Mouse (Mus musculus): ENCODE measurements around the gene H2al1i. TPM values are rescaled to one million over a fixed set of nuclear protein-coding genes. Genes with fewer than 3 reads are reported as not detected.

H2al1i gene
- not detected in 2 replicates for polyA plus RNA-seq (2021; fragmentation: Nextera tagmentation)
- long read RNA-seq, experiment 1 = 0 reads
- long read RNA-seq, experiment 2 = 0 reads

DNA sequence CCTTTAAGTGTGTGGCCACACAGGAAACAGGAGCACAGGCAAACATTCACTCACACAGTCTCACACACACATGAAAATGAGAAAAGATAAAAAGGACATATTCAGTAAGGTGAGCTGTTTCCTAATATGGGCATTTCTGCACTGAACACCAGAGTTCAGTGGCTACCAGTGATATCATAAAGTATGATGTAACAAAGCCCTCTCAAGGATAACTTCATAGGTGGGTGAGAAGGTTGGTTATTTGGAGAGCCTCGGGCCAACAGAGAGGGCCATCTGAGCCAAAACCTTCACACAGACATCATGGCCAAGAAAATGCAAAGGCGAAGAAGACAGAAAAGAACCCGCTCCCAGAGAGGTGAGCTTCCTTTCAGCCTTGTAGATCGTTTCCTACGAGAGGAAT, at the start of gene H2al1i:
Gene H2al1i (plus strand): TSS at position 301 of the 400 bp plus-strand sequence.

DNA sequence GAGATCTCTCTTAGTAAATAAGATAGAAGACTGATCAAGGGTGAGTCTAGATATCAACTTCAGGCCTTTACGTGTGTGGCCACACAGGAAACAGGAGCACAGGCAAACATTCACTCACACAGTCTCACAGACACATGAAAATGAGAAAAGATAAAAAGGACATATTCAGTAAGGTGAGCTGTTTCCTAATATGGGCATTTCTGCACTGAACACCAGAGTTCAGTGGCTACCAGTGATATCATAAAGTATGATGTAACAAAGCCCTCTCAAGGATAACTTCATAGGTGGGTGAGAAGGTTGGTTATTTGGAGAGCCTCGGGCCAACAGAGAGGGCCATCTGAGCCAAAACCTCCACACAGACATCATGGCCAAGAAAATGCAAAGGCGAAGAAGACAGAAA, 25.5 kb upstream of the H2al1i start, which contains the start of gene H2al1a:
Gene H2al1a (plus strand): TSS at position 301 of the 400 bp plus-strand sequence.

DNA sequence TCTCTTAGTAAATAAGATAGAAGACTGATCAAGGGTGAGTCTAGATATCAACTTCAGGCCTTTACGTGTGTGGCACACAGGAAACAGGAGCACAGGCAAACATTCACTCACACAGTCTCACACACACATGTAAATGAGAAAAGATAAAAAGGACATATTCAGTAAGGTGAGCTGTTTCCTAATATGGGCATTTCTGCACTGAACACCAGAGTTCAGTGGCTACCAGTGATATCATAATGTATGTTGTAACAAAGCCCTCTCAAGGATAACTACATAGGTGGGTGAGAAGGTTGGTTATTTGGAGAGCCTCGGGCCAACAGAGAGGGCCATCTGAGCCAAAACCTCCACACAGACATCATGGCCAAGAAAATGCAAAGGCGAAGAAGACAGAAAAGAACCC, 22.3 kb upstream of the H2al1i start, which contains the start of gene H2al1b:
Gene H2al1b (plus strand): TSS at position 301 of the 400 bp plus-strand sequence.

DNA sequence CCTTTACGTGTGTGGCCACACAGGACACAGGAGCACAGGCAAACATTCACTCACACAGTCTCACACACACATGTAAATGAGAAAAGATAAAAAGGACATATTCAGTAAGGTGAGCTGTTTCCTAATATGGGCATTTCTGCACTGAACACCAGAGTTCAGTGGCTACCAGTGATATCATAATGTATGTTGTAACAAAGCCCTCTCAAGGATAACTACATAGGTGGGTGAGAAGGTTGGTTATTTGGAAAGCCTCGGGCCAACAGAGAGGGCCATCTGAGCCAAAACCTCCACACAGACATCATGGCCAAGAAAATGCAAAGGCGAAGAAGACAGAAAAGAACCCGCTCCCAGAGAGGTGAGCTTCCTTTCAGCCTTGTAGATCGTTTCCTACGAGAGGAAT, 19.1 kb upstream of the H2al1i start, which contains the start of gene H2al1c:
Gene H2al1c (plus strand): TSS at position 301 of the 400 bp plus-strand sequence.

DNA sequence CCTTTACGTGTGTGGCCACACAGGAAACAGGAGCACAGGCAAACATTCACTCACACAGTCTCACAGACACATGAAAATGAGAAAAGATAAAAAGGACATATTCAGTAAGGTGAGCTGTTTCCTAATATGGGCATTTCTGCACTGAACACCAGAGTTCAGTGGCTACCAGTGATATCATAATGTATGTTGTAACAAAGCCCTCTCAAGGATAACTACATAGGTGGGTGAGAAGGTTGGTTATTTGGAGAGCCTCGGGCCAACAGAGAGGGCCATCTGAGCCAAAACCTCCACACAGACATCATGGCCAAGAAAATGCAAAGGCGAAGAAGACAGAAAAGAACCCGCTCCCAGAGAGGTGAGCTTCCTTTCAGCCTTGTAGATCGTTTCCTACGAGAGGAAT, 15.9 kb upstream of the H2al1i start, which contains the start of gene H2al1d:
Gene H2al1d (plus strand): TSS at position 301 of the 400 bp plus-strand sequence.

DNA sequence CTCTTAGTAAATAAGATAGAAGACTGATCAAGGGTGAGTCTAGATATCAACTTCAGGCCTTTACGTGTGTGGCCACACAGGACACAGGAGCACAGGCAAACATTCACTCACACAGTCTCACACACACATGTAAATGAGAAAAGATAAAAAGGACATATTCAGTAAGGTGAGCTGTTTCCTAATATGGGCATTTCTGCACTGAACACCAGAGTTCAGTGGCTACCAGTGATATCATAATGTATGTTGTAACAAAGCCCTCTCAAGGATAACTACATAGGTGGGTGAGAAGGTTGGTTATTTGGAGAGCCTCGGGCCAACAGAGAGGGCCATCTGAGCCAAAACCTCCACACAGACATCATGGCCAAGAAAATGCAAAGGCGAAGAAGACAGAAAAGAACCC, 12.8 kb upstream of the H2al1i start, which contains the start of gene H2al1e:
Gene H2al1e (plus strand): TSS at position 301 of the 400 bp plus-strand sequence.

DNA sequence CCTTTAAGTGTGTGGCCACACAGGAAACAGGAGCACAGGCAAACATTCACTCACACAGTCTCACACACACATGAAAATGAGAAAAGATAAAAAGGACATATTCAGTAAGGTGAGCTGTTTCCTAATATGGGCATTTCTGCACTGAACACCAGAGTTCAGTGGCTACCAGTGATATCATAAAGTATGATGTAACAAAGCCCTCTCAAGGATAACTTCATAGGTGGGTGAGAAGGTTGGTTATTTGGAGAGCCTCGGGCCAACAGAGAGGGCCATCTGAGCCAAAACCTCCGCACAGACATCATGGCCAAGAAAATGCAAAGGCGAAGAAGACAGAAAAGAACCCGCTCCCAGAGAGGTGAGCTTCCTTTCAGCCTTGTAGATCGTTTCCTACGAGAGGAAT, 9.6 kb upstream of the H2al1i start, which contains the start of gene H2al1f:
Gene H2al1f (plus strand): TSS at position 301 of the 400 bp plus-strand sequence.

DNA sequence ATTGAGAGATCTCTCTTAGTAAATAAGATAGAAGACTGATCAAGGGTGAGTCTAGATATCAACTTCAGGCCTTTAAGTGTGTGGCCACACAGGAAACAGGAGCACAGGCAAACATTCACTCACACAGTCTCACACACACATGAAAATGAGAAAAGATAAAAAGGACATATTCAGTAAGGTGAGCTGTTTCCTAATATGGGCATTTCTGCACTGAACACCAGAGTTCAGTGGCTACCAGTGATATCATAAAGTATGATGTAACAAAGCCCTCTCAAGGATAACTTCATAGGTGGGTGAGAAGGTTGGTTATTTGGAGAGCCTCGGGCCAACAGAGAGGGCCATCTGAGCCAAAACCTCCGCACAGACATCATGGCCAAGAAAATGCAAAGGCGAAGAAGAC, 6.5 kb upstream of the H2al1i start, which contains the start of gene H2al1g:
Gene H2al1g (plus strand): TSS at position 301 of the 400 bp plus-strand sequence.

DNA sequence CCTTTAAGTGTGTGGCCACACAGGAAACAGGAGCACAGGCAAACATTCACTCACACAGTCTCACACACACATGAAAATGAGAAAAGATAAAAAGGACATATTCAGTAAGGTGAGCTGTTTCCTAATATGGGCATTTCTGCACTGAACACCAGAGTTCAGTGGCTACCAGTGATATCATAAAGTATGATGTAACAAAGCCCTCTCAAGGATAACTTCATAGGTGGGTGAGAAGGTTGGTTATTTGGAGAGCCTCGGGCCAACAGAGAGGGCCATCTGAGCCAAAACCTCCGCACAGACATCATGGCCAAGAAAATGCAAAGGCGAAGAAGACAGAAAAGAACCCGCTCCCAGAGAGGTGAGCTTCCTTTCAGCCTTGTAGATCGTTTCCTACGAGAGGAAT, 3.3 kb upstream of the H2al1i start, which contains the start of gene H2al1h:
Gene H2al1h (plus strand): TSS at position 301 of the 400 bp plus-strand sequence.

DNA sequence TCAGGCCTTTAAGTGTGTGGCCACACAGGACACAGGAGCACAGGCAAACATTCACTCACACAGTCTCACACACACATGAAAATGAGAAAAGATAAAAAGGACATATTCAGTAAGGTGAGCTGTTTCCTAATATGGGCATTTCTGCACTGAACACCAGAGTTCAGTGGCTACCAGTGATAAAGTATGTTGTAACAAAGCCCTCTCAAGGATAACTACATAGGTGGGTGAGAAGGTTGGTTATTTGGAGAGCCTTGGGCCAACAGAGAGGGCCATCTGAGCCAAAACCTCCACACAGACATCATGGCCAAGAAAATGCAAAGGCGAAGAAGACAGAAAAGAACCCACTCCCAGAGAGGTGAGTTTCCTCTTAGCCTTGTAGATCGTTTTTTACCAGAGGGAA, 3.1 kb downstream of the H2al1i start, which contains the start of gene H2al1j:
Gene H2al1j (plus strand): TSS at position 301 of the 400 bp plus-strand sequence.

Other genes with a start within 250 kb of the H2al1i start
- gene H2al1a, start 25.4 kb upstream of the H2al1i start, polyA plus RNA-seq (2021; fragmentation: Nextera tagmentation) = not detected in 2 replicates
- gene H2al1b, start 22.2 kb upstream of the H2al1i start, polyA plus RNA-seq (2021; fragmentation: Nextera tagmentation) = not detected in 2 replicates
- not detected in 2 replicates for gene H2al1c, start 19.0 kb upstream of the H2al1i start, polyA plus RNA-seq (2021; fragmentation: Nextera tagmentation)
- gene H2al1d, start 15.8 kb upstream of the H2al1i start, polyA plus RNA-seq (2021; fragmentation: Nextera tagmentation) = not detected in 2 replicates
- gene H2al1e, start 12.7 kb upstream of the H2al1i start, polyA plus RNA-seq (2021; fragmentation: Nextera tagmentation) = not detected in 2 replicates
- gene H2al1f, start 9.5 kb upstream of the H2al1i start, polyA plus RNA-seq (2021; fragmentation: Nextera tagmentation) = not detected in 2 replicates
- gene H2al1g, start 6.4 kb upstream of the H2al1i start, polyA plus RNA-seq (2021; fragmentation: Nextera tagmentation) = not detected in 2 replicates
- gene H2al1h, start 3.2 kb upstream of the H2al1i start, polyA plus RNA-seq (2021; fragmentation: Nextera tagmentation) = not detected in 2 replicates
- not detected in 2 replicates for gene H2al1j, start 3.2 kb downstream of the H2al1i start, polyA plus RNA-seq (2021; fragmentation: Nextera tagmentation)

Data from left cerebral cortex, adult 6 months (tissue).